Mouse (Mus musculus) kidney, embryonic 15.5 days (tissue): ENCODE results near the gene Spen. TPM values are rescaled to one million over a fixed set of nuclear protein-coding genes. Genes with fewer than 3 reads are reported as not detected.
"Not testable (repeated sequence)": the region's sequence is repeated elsewhere in the genome, so short reads cannot be mapped to it uniquely, and the experiment has no call there.

Source experiments
- ATAC-seq: fragments of 200-750 bp; cut with Nextera tagmentation; replicated peaks from 2 replicates; pipeline ENCODE4 v1.8.0; 2017; ENCODE audit warnings: moderate TSS enrichment; ENCODE audit not compliant: low FRiP score
- H3K27ac ChIP-seq: fragments of 300-500 bp; sonication (generic); 2 replicates; pipeline ENCODE4 v1.5.1; 2015; ENCODE audit warnings: mild to moderate bottlenecking, inconsistent platforms
- H3K27me3 ChIP-seq: fragments of 300-500 bp; sonication (generic); 2 replicates; pipeline ENCODE4 v1.6.1; 2015; ENCODE audit warnings: inconsistent platforms
- H3K36me3 ChIP-seq: fragments of 300-500 bp; sonication (generic); 2 replicates; pipeline ENCODE4 v1.6.1; 2015; ENCODE audit warnings: inconsistent platforms
- H3K4me1 ChIP-seq: fragments of 300-500 bp; sonication (generic); 2 replicates; pipeline ENCODE4 v1.6.1; 2015; ENCODE audit warnings: inconsistent platforms
- H3K4me2 ChIP-seq: fragments of 300-500 bp; sonication (generic); 2 replicates; pipeline ENCODE4 v1.6.1; 2015; ENCODE audit warnings: moderate library complexity, mild to moderate bottlenecking, inconsistent platforms
- H3K4me3 ChIP-seq: fragments of 300-500 bp; sonication (generic); replicated peaks from 2 replicates; pipeline ENCODE4 v1.5.1; 2015; ENCODE audit warnings: mild to moderate bottlenecking, inconsistent platforms
- H3K9ac ChIP-seq: fragments of 300-500 bp; sonication (generic); 2 replicates; pipeline ENCODE4 v1.6.1; 2015; ENCODE audit warnings: mild to moderate bottlenecking, inconsistent platforms
- H3K9me3 ChIP-seq: fragments of 300-500 bp; sonication (generic); replicated peaks from 2 replicates; pipeline ENCODE4 v1.6.1; 2016; ENCODE audit warnings: inconsistent platforms
- WGBS: fragments of 180-500 bp; shearing (Covaris S2); methylation state at CpG from one replicate; pipeline ENCODE4 v1.1.7; 2015; ENCODE audit warnings: mixed read lengths; 5-methylcytosine and 5-hydroxymethylcytosine counted together
- polyA plus RNA-seq: library from polyadenylated mRNA; unstranded; fragments of >200 nt; fragmentation: Nextera tagmentation; extraction: Ambion mirVana; gene quantifications from 2 replicates; pipeline ENCODE4 v1.2.1, GENCODE M21; 2015

The Spen gene
- polyA plus RNA-seq, 1 experiment from 2014 or later, result 10.3 TPM

- no peak for ATAC-seq
- no peaks in the 10 kb centered on the region for H3K27me3 ChIP-seq
- 100% methylated on average over 1 of the region's 1 CpGs for WGBS
- no peak overlapping the region for H3K4me2 ChIP-seq
- H3K36me3 ChIP-seq, result no peaks in the 10 kb centered on the region
- no peak overlapping the region for H3K4me3 ChIP-seq
- H3K27ac ChIP-seq, result no peak overlapping the region
- peaks cover 45% of the 10 kb centered on the region for H3K4me1 ChIP-seq
- no peak overlapping the region for H3K9ac ChIP-seq
- no peaks in the 10 kb centered on the region for H3K9me3 ChIP-seq
These were observed 32.4 kb upstream of the Spen start for GRCm38 (mm10) chr4:141570821-141571220.

GRCm38 (mm10) chr4:141570004-141570403, 31.6 kb upstream of the Spen start:
- WGBS, result 66% methylated on average over 6 of the region's 6 CpGs
- 0 out of 2 replicates have a peak overlapping the region, but pooled peaks have one; percentile 18 for H3K27ac ChIP-seq
- ATAC-seq, result no peak
- no peak overlapping the region for H3K9ac ChIP-seq
- H3K4me2 ChIP-seq, result no peak overlapping the region
- no peak overlapping the region for H3K4me3 ChIP-seq
- H3K4me1 ChIP-seq, result peaks cover 47% of the 10 kb centered on the region
- H3K9me3 ChIP-seq, result no peaks in the 10 kb centered on the region
- H3K36me3 ChIP-seq, result no peaks in the 10 kb centered on the region
- no peaks in the 10 kb centered on the region for H3K27me3 ChIP-seq

GRCm38 (mm10) chr4:141568966-141569365, 30.6 kb upstream of the Spen start:
- ATAC-seq, result 0 out of 2 replicates have a peak, but pooled peaks have one; percentile 13
- Histone ChIP-seq H3K4me1 (peaks cover 43% of the 10 kb centered on the region), H3K4me3 (no peak overlapping the region)

GRCm38 (mm10) chr4:141567174-141567573, 28.8 kb upstream of the Spen start:
- H3K9ac ChIP-seq, H3K9me3 ChIP-seq, H3K4me3 ChIP-seq, H3K27ac ChIP-seq, H3K36me3 ChIP-seq, H3K4me2 ChIP-seq, ATAC-seq, H3K27me3 ChIP-seq: not testable (repeated sequence)
- 89% methylated on average over 7 of the region's 7 CpGs for WGBS
- peaks cover 28% of the 10 kb centered on the region for H3K4me1 ChIP-seq

More at GRCm38 (mm10) chr4:141568966-141569365, 30.6 kb upstream of the Spen start:
- H3K9ac ChIP-seq, result no peak overlapping the region
- no peaks in the 10 kb centered on the region for H3K36me3 ChIP-seq
- no peak overlapping the region for H3K4me2 ChIP-seq
- no peaks in the 10 kb centered on the region for H3K27me3 ChIP-seq
- H3K27ac ChIP-seq, result no peak overlapping the region
- no peaks in the 10 kb centered on the region for H3K9me3 ChIP-seq
- WGBS, result 66% methylated on average over 5 of the region's 5 CpGs

- H3K4me1 ChIP-seq, result peaks cover 23% of the 10 kb centered on the region
- no peaks in the 10 kb centered on the region for H3K36me3 ChIP-seq
- H3K9ac ChIP-seq, result no peak overlapping the region
- WGBS, result 89% methylated on average over 6 of the region's 6 CpGs
- H3K4me2 ChIP-seq, result no peak overlapping the region
- H3K4me3 ChIP-seq, result no peak overlapping the region
- no peak for ATAC-seq
- H3K9me3 ChIP-seq, result no peaks in the 10 kb centered on the region
- H3K27ac ChIP-seq, result no peak overlapping the region
- no peaks in the 10 kb centered on the region for H3K27me3 ChIP-seq
These were observed 27.8 kb upstream of the Spen start for GRCm38 (mm10) chr4:141566187-141566586.

GRCm38 (mm10) chr4:141565325-141565724, 26.9 kb upstream of the Spen start:
- WGBS, result 60% methylated on average over 7 of the region's 7 CpGs
- ATAC-seq, result no peak
- Histone ChIP-seq H3K9ac (no peak overlapping the region), H3K27ac (peak overlapping the region; percentile 78), H3K27me3 (no peaks in the 10 kb centered on the region), H3K4me1 (peaks cover 18% of the 10 kb centered on the region), H3K4me3 (no peak overlapping the region), H3K4me2 (no peak overlapping the region), H3K36me3 (no peaks in the 10 kb centered on the region), H3K9me3 (no peaks in the 10 kb centered on the region)

GRCm38 (mm10) chr4:141564660-141565059, 26.3 kb upstream of the Spen start:
- Histone ChIP-seq H3K4me3 (no peak overlapping the region), H3K4me1 (peaks cover 20% of the 10 kb centered on the region), H3K9ac (no peak overlapping the region), H3K9me3 (no peaks in the 10 kb centered on the region), H3K27me3 (no peaks in the 10 kb centered on the region), H3K4me2 (no peak overlapping the region), H3K36me3 (no peaks in the 10 kb centered on the region), H3K27ac (no peak overlapping the region; the same call in 1 of the 2 replicates)
- no peak for ATAC-seq
- 75% methylated on average over 3 of the region's 3 CpGs for WGBS

GRCm38 (mm10) chr4:141564209-141564608, 25.8 kb upstream of the Spen start:
- H3K36me3 ChIP-seq, result no peaks in the 10 kb centered on the region
- H3K27me3 ChIP-seq, result no peaks in the 10 kb centered on the region
- H3K4me3 ChIP-seq, result no peak overlapping the region
- 94% methylated on average over 4 of the region's 4 CpGs for WGBS
- no peak overlapping the region for H3K9ac ChIP-seq
- no peak for ATAC-seq
- peaks cover 25% of the 10 kb centered on the region for H3K4me1 ChIP-seq
- no peak overlapping the region for H3K4me2 ChIP-seq
- H3K9me3 ChIP-seq, result no peaks in the 10 kb centered on the region
- H3K27ac ChIP-seq, result no peak overlapping the region

GRCm38 (mm10) chr4:141562281-141562680, 23.9 kb upstream of the Spen start:
- peak overlapping the region; percentile 69 for H3K27ac ChIP-seq
- no peak overlapping the region for H3K4me2 ChIP-seq
- WGBS, result 70% methylated on average over 11 of the region's 11 CpGs
- no peak for ATAC-seq
- H3K27me3 ChIP-seq, result no peaks in the 10 kb centered on the region
- no peaks in the 10 kb centered on the region for H3K9me3 ChIP-seq
- no peak overlapping the region for H3K9ac ChIP-seq
- no peak overlapping the region for H3K4me3 ChIP-seq
- no peaks in the 10 kb centered on the region for H3K36me3 ChIP-seq
- H3K4me1 ChIP-seq, result peaks cover 33% of the 10 kb centered on the region

- not testable (repeated sequence) for H3K36me3 ChIP-seq, H3K9ac ChIP-seq, H3K9me3 ChIP-seq, H3K4me2 ChIP-seq, ATAC-seq, H3K27me3 ChIP-seq, H3K4me3 ChIP-seq
- 77% methylated on average over 5 of the region's 5 CpGs for WGBS
- Histone ChIP-seq H3K4me1 (peaks cover 33% of the 10 kb centered on the region), H3K27ac (peak overlapping the region; percentile 69; the same call in 1 of the 2 replicates)
These were observed 23.0 kb upstream of the Spen start for GRCm38 (mm10) chr4:141561331-141561919.

GRCm38 (mm10) chr4:141559898-141560263, 21.5 kb upstream of the Spen start:
- Histone ChIP-seq H3K9me3 (no peaks in the 10 kb centered on the region), H3K4me1 (peaks cover 28% of the 10 kb centered on the region), H3K4me3 (peak overlapping the region; percentile 44), H3K4me2 (peak overlapping the region; percentile 85), H3K27me3 (no peaks in the 10 kb centered on the region), H3K27ac (peak overlapping the region; percentile 92), H3K9ac (peak overlapping the region; percentile 33), H3K36me3 (no peaks in the 10 kb centered on the region)
- ATAC-seq, result peak; percentile 43
- WGBS, result 3% methylated on average over 9 of the region's 9 CpGs

GRCm38 (mm10) chr4:141559131-141559897, 20.9 kb upstream of the Spen start:
- Histone ChIP-seq H3K9ac (peak overlapping the region; percentile 33), H3K27ac (peak overlapping the region; percentile 92), H3K27me3 (no peaks in the 10 kb centered on the region), H3K36me3 (no peaks in the 10 kb centered on the region), H3K4me3 (peak overlapping the region; percentile 44), H3K9me3 (no peaks in the 10 kb centered on the region), H3K4me2 (peak overlapping the region; percentile 85), H3K4me1 (peaks cover 28% of the 10 kb centered on the region)
- ATAC-seq, result peak; percentile 71
- under 1% methylated on average over 30 of the region's 30 CpGs for WGBS
